Mouse (Mus musculus) sigmoid colon, adult 10 weeks (tissue): ENCODE measurements around the gene Gkn2. TPM values are rescaled to one million over a fixed set of nuclear protein-coding genes. Genes with fewer than 3 reads are reported as not detected.

Source experiments
- polyA plus RNA-seq: library from polyadenylated mRNA; stranded (reverse); fragments of 350-450 nt; fragmentation: Illumina TruSeq; extraction: RNeasy Lipid Tissue Mini Kit (QIAGEN cat#74804); gene quantifications from one replicate; pipeline ENCODE4 v1.2.3, GENCODE M21; 2014; ENCODE audit warnings: low read depth, low replicate concordance

Gkn2 gene
- polyA plus RNA-seq: not detected

DNA sequence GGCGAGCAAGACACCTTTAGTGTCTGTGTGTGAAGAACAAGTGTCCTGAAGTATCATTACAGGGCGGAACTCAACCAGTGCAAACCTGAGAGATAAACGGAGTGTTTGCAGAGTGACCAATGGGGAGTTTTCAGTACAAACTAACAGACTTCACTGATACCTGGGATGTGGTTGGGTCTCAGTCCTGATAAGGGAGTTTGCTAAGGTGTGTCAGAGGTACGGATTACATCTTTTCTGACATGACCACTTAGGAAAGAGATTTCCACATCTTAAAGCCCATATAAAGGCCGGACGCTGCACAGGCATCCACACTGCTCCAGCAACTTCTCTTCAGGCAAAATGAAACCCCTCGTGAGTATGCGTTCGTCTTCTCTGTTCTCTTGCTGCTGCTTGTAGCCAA, at the start of gene Gkn2:
Gene Gkn2, plus strand, starts transcription at position 301 of the 400 bp plus-strand sequence.

DNA sequence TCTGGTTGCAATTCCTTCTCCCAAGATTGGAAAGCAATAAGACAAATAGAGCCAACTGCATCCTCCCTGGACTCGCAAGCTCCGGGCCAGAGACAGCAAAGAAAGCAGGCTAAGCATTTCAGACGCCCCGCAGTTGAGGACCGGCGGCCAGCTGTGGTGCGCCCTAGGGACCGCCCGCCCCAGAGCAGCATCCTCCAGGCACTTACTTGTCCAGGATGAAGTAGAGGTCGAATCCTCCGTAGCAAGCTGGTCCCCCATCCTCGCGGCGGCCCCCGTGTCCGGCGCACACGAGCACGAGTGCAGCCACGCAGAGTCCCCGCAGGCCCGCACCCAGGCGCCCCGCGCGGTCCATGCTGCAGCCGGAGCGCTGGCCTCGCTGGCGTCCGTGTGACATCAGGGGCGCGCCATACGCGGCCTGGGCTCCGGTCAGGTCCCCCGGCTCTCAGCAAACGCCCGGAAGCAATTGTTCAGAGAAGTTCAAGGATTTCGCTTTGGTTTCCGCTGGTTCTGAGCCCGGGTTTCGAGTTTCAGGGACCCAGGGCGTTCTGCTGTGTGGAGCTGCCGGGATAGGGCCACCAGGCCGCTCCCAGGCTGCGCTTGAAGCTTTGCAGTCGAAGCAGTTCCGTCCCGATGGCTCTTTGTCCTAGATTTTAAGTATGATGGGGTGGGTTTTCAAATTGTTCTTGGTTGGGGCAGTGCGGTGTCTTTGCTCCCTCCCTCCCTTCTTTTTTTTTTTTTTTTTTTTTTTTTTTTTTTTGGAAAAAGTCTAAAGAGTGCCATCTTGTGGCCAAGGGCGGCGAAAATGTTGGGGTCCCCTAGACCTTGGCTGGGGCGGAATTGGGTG, 37.8 kb upstream of the Gkn2 start, which contains the start of gene Antxr1:
Gene Antxr1, minus strand, starts transcription at position 731 of the 844 bp plus-strand sequence.

DNA sequence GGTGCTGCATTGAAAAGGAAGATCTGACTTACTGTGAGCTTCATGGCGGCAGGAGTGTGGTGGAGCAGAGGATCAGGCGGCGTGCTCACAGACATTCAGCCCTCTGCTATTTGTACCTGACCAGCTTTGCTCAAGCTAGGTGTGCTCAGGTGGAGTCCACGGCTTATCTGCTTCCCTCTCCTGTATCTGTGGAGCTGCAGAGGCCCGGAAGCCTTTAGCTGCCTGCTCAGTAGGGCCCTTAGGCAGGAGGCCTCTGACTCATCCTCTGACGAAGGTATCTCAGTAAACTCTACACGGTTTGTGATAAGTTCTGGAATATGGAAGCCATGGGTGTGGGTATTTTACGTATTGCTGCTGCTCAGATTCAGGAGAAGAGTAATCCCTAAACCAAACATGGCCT, 22.3 kb upstream of the Gkn2 start, which contains the start of gene Gkn1:
Gene Gkn1, minus strand, starts transcription at position 114 of the 400 bp plus-strand sequence.

DNA sequence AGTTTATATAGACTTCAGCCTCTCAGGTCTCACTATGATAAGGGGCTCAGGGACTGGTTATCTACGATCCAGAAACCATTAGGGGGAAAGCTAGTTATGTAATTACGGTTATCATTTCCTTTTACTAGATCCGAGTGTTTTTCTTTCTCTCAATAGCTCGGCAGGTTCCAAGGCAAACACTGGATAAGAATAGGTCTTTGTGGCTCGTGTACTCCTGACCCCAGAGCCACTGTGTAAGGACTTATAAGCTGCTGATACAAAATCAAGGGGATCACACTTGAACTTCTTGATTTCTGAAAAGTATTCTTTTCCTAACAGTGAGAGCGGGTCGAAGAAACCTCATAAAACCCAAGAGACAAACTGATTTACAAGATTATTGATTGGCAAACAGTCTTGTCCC, 15.7 kb downstream of the Gkn2 start, which contains the start of gene Gkn3:
Gene Gkn3, minus strand, starts transcription at position 59 of the 400 bp plus-strand sequence.

DNA sequence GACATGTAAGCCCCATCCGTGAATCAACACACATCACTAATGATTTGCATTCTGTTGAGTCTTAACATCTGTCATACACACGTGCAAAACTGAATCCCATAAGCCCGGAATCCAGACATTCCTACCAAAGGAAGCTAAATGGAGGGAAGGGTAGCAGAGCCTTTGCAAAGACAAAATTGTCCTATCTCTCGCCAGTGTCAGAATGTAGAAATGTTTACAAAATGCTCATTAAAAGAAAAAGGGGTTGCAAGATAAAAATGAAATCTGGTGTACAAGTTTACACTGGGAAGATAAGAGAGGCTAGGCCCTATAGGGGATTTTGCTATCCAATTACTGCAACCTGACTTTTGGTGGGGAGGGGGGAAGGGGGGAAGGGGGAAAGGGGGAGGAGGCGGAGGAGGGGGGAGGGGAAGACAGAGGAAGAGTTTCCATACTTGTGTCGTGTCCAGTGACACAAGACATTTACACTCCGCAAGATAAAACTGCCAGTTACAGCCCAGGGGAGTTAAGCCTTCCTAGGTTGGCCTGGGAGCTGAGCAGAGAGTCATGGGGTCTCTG, 55.4 kb downstream of the Gkn2 start, which contains the start of gene Bmp10:
Gene Bmp10, plus strand, starts transcription at position 508 of the 558 bp plus-strand sequence.

Other genes starting within 250 kb of the Gkn2 start
- 37.9 TPM for gene Antxr1, start 37.5 kb upstream of the Gkn2 start, polyA plus RNA-seq
- not detected for gene Gkn1, start 22.4 kb upstream of the Gkn2 start, polyA plus RNA-seq
- not detected for gene Gkn3, start 15.6 kb downstream of the Gkn2 start, polyA plus RNA-seq
- not detected for gene Bmp10, start 55.6 kb downstream of the Gkn2 start, polyA plus RNA-seq
- gene Arhgap25, start 159.9 kb downstream of the Gkn2 start, polyA plus RNA-seq: 0.66 TPM
- gene Prokr1, start 217.4 kb downstream of the Gkn2 start, polyA plus RNA-seq: 0.85 TPM